Mouse (Mus musculus): ENCODE results near the gene Pold1.

Gene Pold1

GRCm38 (mm10) chr7:44548497-44549087, at the start of gene Pold1:
TSS of gene Pold1 (minus strand) at chr7:44548849.
- peak; percentile 99 for DNase-seq

GRCm38 (mm10) chr7:44598336-44598735, 49.7 kb upstream of the Pold1 start:
- DNase-seq = no peak

- DNase-seq = no peak
These were observed 49.0 kb upstream of the Pold1 start for GRCm38 (mm10) chr7:44597666-44598065.

GRCm38 (mm10) chr7:44596996-44597538, 48.4 kb upstream of the Pold1 start:
- no peak for DNase-seq

- DNase-seq = no peak
These were observed 47.4 kb upstream of the Pold1 start for GRCm38 (mm10) chr7:44596051-44596450.

GRCm38 (mm10) chr7:44595131-44595561, 46.5 kb upstream of the Pold1 start:
- no peak for DNase-seq

- no peak for DNase-seq
These were observed 45.6 kb upstream of the Pold1 start for GRCm38 (mm10) chr7:44594291-44594690.

GRCm38 (mm10) chr7:44593775-44594174, 45.1 kb upstream of the Pold1 start:
- DNase-seq = peak; percentile 80

GRCm38 (mm10) chr7:44593051-44593450, 44.4 kb upstream of the Pold1 start:
- no peak for DNase-seq

- peak; percentile 32 for DNase-seq
These were observed 42.9 kb upstream of the Pold1 start for GRCm38 (mm10) chr7:44591348-44592116.

- DNase-seq = peak; percentile 98
These were observed 42.0 kb upstream of the Pold1 start, which contains the start of gene Kcnc3 for GRCm38 (mm10) chr7:44590402-44591347. TSS of gene Kcnc3 (plus strand) at chr7:44590664.

- peak; percentile 54 for DNase-seq
These were observed 41.3 kb upstream of the Pold1 start for GRCm38 (mm10) chr7:44589946-44590345.

- peak; percentile 92 for DNase-seq
These were observed 40.5 kb upstream of the Pold1 start for GRCm38 (mm10) chr7:44589149-44589548.

GRCm38 (mm10) chr7:44588338-44588737, 39.7 kb upstream of the Pold1 start:
- no peak for DNase-seq

- DNase-seq = no peak
These were observed 39.0 kb upstream of the Pold1 start for GRCm38 (mm10) chr7:44587676-44588075.

GRCm38 (mm10) chr7:44586930-44587329, 38.3 kb upstream of the Pold1 start:
- no peak for DNase-seq

GRCm38 (mm10) chr7:44586518-44586917, 37.9 kb upstream of the Pold1 start:
- no peak for DNase-seq

GRCm38 (mm10) chr7:44585606-44586005, 37.0 kb upstream of the Pold1 start:
- DNase-seq = no peak

- no peak for DNase-seq
These were observed 36.3 kb upstream of the Pold1 start for GRCm38 (mm10) chr7:44584921-44585320.

- DNase-seq = no peak
These were observed 35.7 kb upstream of the Pold1 start for GRCm38 (mm10) chr7:44584265-44584804.

GRCm38 (mm10) chr7:44583146-44583545, 34.5 kb upstream of the Pold1 start:
- no peak for DNase-seq

- no peak for DNase-seq
These were observed 34.1 kb upstream of the Pold1 start for GRCm38 (mm10) chr7:44582709-44583108.

- DNase-seq = no peak
These were observed 33.0 kb upstream of the Pold1 start for GRCm38 (mm10) chr7:44581637-44582036.
